Mouse (Mus musculus) liver, embryonic 13.5 days (tissue): Measurements from ENCODE around the gene Mroh9. TPM values are rescaled to one million over a fixed set of nuclear protein-coding genes. Genes with fewer than 3 reads are reported as not detected.

Experiments
- ATAC-seq: fragments of 200-750 bp; cut with Nextera tagmentation; 2 replicates; pipeline ENCODE4 v1.8.0; 2017; ENCODE audit warnings: low read depth, mild to moderate bottlenecking, moderate number of reproducible peaks, moderate library complexity
- DNase-seq: peaks from one replicate; pipeline ENCODE4 v3.0.0; 2022
- H3K27ac ChIP-seq: fragments of 300-500 bp; sonication (generic); 2 replicates; pipeline ENCODE4 v1.5.1; 2015; ENCODE audit warnings: moderate library complexity, mild to moderate bottlenecking, inconsistent platforms
- H3K27me3 ChIP-seq: fragments of 300-500 bp; sonication (generic); 2 replicates; pipeline ENCODE4 v1.6.1; 2015; ENCODE audit warnings: mild to moderate bottlenecking, inconsistent platforms
- H3K36me3 ChIP-seq: fragments of 300-500 bp; sonication (generic); 2 replicates; pipeline ENCODE4 v1.6.1; 2015; ENCODE audit warnings: mild to moderate bottlenecking, inconsistent platforms
- H3K4me1 ChIP-seq: fragments of 300-500 bp; sonication (generic); replicated peaks from 2 replicates; pipeline ENCODE4 v1.6.1; 2015; ENCODE audit warnings: inconsistent platforms
- H3K4me2 ChIP-seq: fragments of 300-500 bp; sonication (generic); 2 replicates; pipeline ENCODE4 v1.6.1; 2015; ENCODE audit warnings: inconsistent platforms, mild to moderate bottlenecking, moderate library complexity
- H3K4me3 ChIP-seq: fragments of 300-500 bp; sonication (generic); replicated peaks from 2 replicates; pipeline ENCODE4 v1.5.1; 2015; ENCODE audit warnings: mild to moderate bottlenecking, inconsistent platforms
- H3K9ac ChIP-seq: fragments of 300-500 bp; sonication (generic); 2 replicates; pipeline ENCODE4 v1.6.1; 2015; ENCODE audit warnings: mild to moderate bottlenecking, inconsistent platforms
- H3K9me3 ChIP-seq: fragments of 300-500 bp; sonication (generic); replicated peaks from 2 replicates; pipeline ENCODE4 v1.6.1; 2016; ENCODE audit warnings: inconsistent platforms
- WGBS: fragments of 180-500 bp; shearing (Covaris S2); methylation state at CpG from one replicate; pipeline ENCODE4 v1.1.7; 2015; ENCODE audit not compliant: insufficient replicate concordance; 5-methylcytosine and 5-hydroxymethylcytosine counted together
- polyA plus RNA-seq: library from polyadenylated mRNA; unstranded; fragments of >200 nt; fragmentation: Nextera tagmentation; extraction: Ambion mirVana; gene quantifications from 2 replicates; pipeline ENCODE4 v1.2.1, GENCODE M21; 2015

Mroh9 gene
- polyA plus RNA-seq, 1 experiment from 2014 or later, result not detected

GRCm38 (mm10) chr1:163060381-163060780, 25.1 kb downstream of the Mroh9 start:
- 48% methylated on average over 3 of the region's 3 CpGs for WGBS
- H3K4me1 ChIP-seq, result no peaks in the 10 kb centered on the region
- DNase-seq, result no peak
- no peak overlapping the region for H3K4me2 ChIP-seq
- H3K9ac ChIP-seq, result no peak overlapping the region
- H3K27me3 ChIP-seq, result no peaks in the 10 kb centered on the region
- H3K9me3 ChIP-seq, result no peaks in the 10 kb centered on the region
- ATAC-seq, result no peak
- no peaks in the 10 kb centered on the region for H3K36me3 ChIP-seq
- no peak overlapping the region for H3K4me3 ChIP-seq
- no peak overlapping the region for H3K27ac ChIP-seq

- Histone ChIP-seq H3K4me1 (no peaks in the 10 kb centered on the region), H3K9ac (no peak overlapping the region), H3K9me3 (no peaks in the 10 kb centered on the region), H3K27me3 (no peaks in the 10 kb centered on the region), H3K4me2 (no peak overlapping the region), H3K4me3 (no peak overlapping the region), H3K27ac (no peak overlapping the region), H3K36me3 (no peaks in the 10 kb centered on the region)
- no peak for DNase-seq
- 31% methylated on average over 2 of the region's 2 CpGs for WGBS
- no peak for ATAC-seq
Measured at GRCm38 (mm10) chr1:163057363-163057762, 28.1 kb downstream of the Mroh9 start.

GRCm38 (mm10) chr1:163055629-163056028, 29.8 kb downstream of the Mroh9 start:
- ATAC-seq, result no peak
- H3K4me3 ChIP-seq, result no peak overlapping the region
- no peak overlapping the region for H3K9ac ChIP-seq
- no peak overlapping the region for H3K27ac ChIP-seq
- no peak overlapping the region for H3K4me2 ChIP-seq
- no peaks in the 10 kb centered on the region for H3K36me3 ChIP-seq
- H3K9me3 ChIP-seq, result no peaks in the 10 kb centered on the region
- H3K27me3 ChIP-seq, result no peaks in the 10 kb centered on the region
- no peak for DNase-seq
- no peaks in the 10 kb centered on the region for H3K4me1 ChIP-seq

- no peak for ATAC-seq
- Histone ChIP-seq H3K36me3 (no peaks in the 10 kb centered on the region), H3K27me3 (no peaks in the 10 kb centered on the region), H3K4me3 (no peak overlapping the region), H3K9ac (no peak overlapping the region), H3K4me1 (no peaks in the 10 kb centered on the region), H3K4me2 (no peak overlapping the region), H3K27ac (no peak overlapping the region), H3K9me3 (no peaks in the 10 kb centered on the region)
- DNase-seq, result no peak
Measured at GRCm38 (mm10) chr1:163023075-163023474, 62.4 kb downstream of the Mroh9 start.

GRCm38 (mm10) chr1:163009220-163009619, 76.2 kb downstream of the Mroh9 start:
- no peak overlapping the region for H3K9ac ChIP-seq
- H3K4me1 ChIP-seq, result no peaks in the 10 kb centered on the region
- no peaks in the 10 kb centered on the region for H3K9me3 ChIP-seq
- H3K4me2 ChIP-seq, result no peak overlapping the region
- H3K27ac ChIP-seq, result no peak overlapping the region
- no peaks in the 10 kb centered on the region for H3K27me3 ChIP-seq
- DNase-seq (no peak), ATAC-seq (no peak)
- no peaks in the 10 kb centered on the region for H3K36me3 ChIP-seq
- H3K4me3 ChIP-seq, result no peak overlapping the region
- 35% methylated on average over 3 of the region's 3 CpGs for WGBS

GRCm38 (mm10) chr1:163003496-163003895, 82.0 kb downstream of the Mroh9 start:
- Histone ChIP-seq H3K4me2 (no peak overlapping the region), H3K4me3 (no peak overlapping the region), H3K9ac (no peak overlapping the region), H3K27ac (no peak overlapping the region), H3K36me3 (no peaks in the 10 kb centered on the region), H3K4me1 (no peaks in the 10 kb centered on the region), H3K27me3 (no peaks in the 10 kb centered on the region), H3K9me3 (no peaks in the 10 kb centered on the region)
- ATAC-seq, result no peak
- 56% methylated on average over 2 of the region's 2 CpGs for WGBS
- DNase-seq, result no peak

GRCm38 (mm10) chr1:163001271-163001829, 84.1 kb downstream of the Mroh9 start:
- no peak overlapping the region for H3K4me3 ChIP-seq
- 55% methylated on average over 4 of the region's 4 CpGs for WGBS
- no peaks in the 10 kb centered on the region for H3K9me3 ChIP-seq
- H3K27me3 ChIP-seq, result no peaks in the 10 kb centered on the region
- H3K36me3 ChIP-seq, result no peaks in the 10 kb centered on the region
- H3K27ac ChIP-seq, result no peak overlapping the region
- H3K9ac ChIP-seq, result no peak overlapping the region
- no peak for DNase-seq
- no peak for ATAC-seq
- no peak overlapping the region for H3K4me2 ChIP-seq
- no peaks in the 10 kb centered on the region for H3K4me1 ChIP-seq

GRCm38 (mm10) chr1:162987546-162987945, 97.9 kb downstream of the Mroh9 start:
- H3K4me2 ChIP-seq, result no peak overlapping the region
- 53% methylated on average over 3 of the region's 3 CpGs for WGBS
- no peak for DNase-seq

GRCm38 (mm10) chr1:162986777-162987176, 98.7 kb downstream of the Mroh9 start:
- DNase-seq (no peak), ATAC-seq (no peak)
- Histone ChIP-seq H3K9ac (no peak overlapping the region), H3K36me3 (no peaks in the 10 kb centered on the region), H3K27ac (no peak overlapping the region), H3K4me2 (no peak overlapping the region), H3K27me3 (no peaks in the 10 kb centered on the region), H3K4me1 (no peaks in the 10 kb centered on the region), H3K4me3 (no peak overlapping the region), H3K9me3 (no peaks in the 10 kb centered on the region)
- WGBS, result 53% methylated on average over 1 of the region's 1 CpGs

More at GRCm38 (mm10) chr1:162987546-162987945, 97.9 kb downstream of the Mroh9 start:
- ATAC-seq, result no peak
- Histone ChIP-seq H3K9me3 (no peaks in the 10 kb centered on the region), H3K27ac (no peak overlapping the region), H3K36me3 (no peaks in the 10 kb centered on the region), H3K27me3 (no peaks in the 10 kb centered on the region), H3K4me1 (no peaks in the 10 kb centered on the region), H3K4me3 (no peak overlapping the region), H3K9ac (no peak overlapping the region)

GRCm38 (mm10) chr1:162986121-162986748, 99.2 kb downstream of the Mroh9 start:
- Histone ChIP-seq H3K4me1 (no peaks in the 10 kb centered on the region), H3K9me3 (no peaks in the 10 kb centered on the region), H3K4me2 (no peak overlapping the region), H3K9ac (no peak overlapping the region), H3K36me3 (no peaks in the 10 kb centered on the region), H3K27ac (no peak overlapping the region), H3K27me3 (no peaks in the 10 kb centered on the region), H3K4me3 (no peak overlapping the region)
- WGBS, result 57% methylated on average over 2 of the region's 2 CpGs
- no peak for ATAC-seq
- no peak for DNase-seq

GRCm38 (mm10) chr1:162984428-162984827, 101.0 kb downstream of the Mroh9 start, which contains the start of gene Fmo3:
TSS of gene Fmo3 (minus strand) at chr1:162984528.
- ATAC-seq, result no peak
- H3K4me1 ChIP-seq, result no peaks in the 10 kb centered on the region
- H3K27me3 ChIP-seq, result no peaks in the 10 kb centered on the region
- no peak within 1 kb of the TSS for H3K4me3 ChIP-seq
- no peak within 1 kb of the TSS for H3K9ac ChIP-seq
- no peak within 1 kb of the TSS for H3K27ac ChIP-seq
- WGBS, result 34% methylated on average over 1 of the region's 1 CpGs
- no peaks in the 10 kb centered on the region for H3K9me3 ChIP-seq
- DNase-seq, result no peak
- no peaks in the 10 kb centered on the region for H3K36me3 ChIP-seq
- H3K4me2 ChIP-seq, result no peak within 1 kb of the TSS
